Mouse (Mus musculus): ENCODE results near the gene Zfp553. TPM values are rescaled to one million over a fixed set of nuclear protein-coding genes. Genes with fewer than 3 reads are reported as not detected.

Zfp553 gene
- total and polyA plus RNA-seq, 2 experiments from 2014 or later: 33.9 to 41.0 TPM

GRCm38 (mm10) chr7:127276519-127276961 lies 43.7 kb downstream of the Zfp553 start:
- TF ChIP-seq CTCF (IDR thresholded peaks at IDR 0.05; ENCODE audit: low read depth): no peak
- Histone ChIP-seq H3K4me3 (ENCODE audit: low read length) (no peak overlapping the region), H3K9ac (replicated peaks; ENCODE audit: low read length) (no peak overlapping the region), H3K4me1 (ENCODE audit: insufficient read depth, low read length) (peaks cover 11% of the 10 kb centered on the region), H3K27me3 (ENCODE audit: insufficient read depth, low read length) (no peaks in the 10 kb centered on the region), H3K4me2 (ENCODE audit: low read depth, low read length) (no peak overlapping the region), H3K36me3 (ENCODE audit: insufficient read depth, low read length) (no peaks in the 10 kb centered on the region), H3K27ac (no peak overlapping the region), H3K9me3 (ENCODE audit: low read length) (no peaks in the 10 kb centered on the region)
- DNase-seq (ENCODE audit: low spot score): no peak
- WGBS: 68% methylated on average over 5 of the region's 5 CpGs
- ATAC-seq: no peak

- 15% methylated on average over 8 of the region's 8 CpGs for whole genome bisulfite sequencing
- H3K4me3 ChIP-seq (ENCODE audit: low read length): no peak overlapping the region
Observed at GRCm38 (mm10) chr7:127278311-127278710, 45.5 kb downstream of the Zfp553 start.

GRCm38 (mm10) chr7:127280092-127280491 lies 47.2 kb downstream of the Zfp553 start:
- no peak for DNase-seq (ENCODE audit: low spot score)
- WGBS: 71% methylated on average over 3 of the region's 3 CpGs
- no peak overlapping the region for H3K27ac ChIP-seq
- ATAC-seq: no peak
- no peaks in the 10 kb centered on the region for H3K36me3 ChIP-seq (ENCODE audit: insufficient read depth, low read length)
- H3K4me2 ChIP-seq (ENCODE audit: low read depth, low read length): no peak overlapping the region
- H3K27me3 ChIP-seq (ENCODE audit: insufficient read depth, low read length): no peaks in the 10 kb centered on the region
- no peak overlapping the region for H3K9ac ChIP-seq (replicated peaks; ENCODE audit: low read length)
- H3K4me1 ChIP-seq (ENCODE audit: insufficient read depth, low read length): no peaks in the 10 kb centered on the region
- no peaks in the 10 kb centered on the region for H3K9me3 ChIP-seq (ENCODE audit: low read length)
- no peak overlapping the region for H3K4me3 ChIP-seq (ENCODE audit: low read length)
- no peak for TF ChIP-seq CTCF (IDR thresholded peaks at IDR 0.05; ENCODE audit: low read depth)

More at GRCm38 (mm10) chr7:127278311-127278710, 45.5 kb downstream of the Zfp553 start:
- Histone ChIP-seq H3K27me3 (ENCODE audit: insufficient read depth, low read length) (no peaks in the 10 kb centered on the region), H3K4me2 (ENCODE audit: low read depth, low read length) (no peak overlapping the region), H3K9ac (replicated peaks; ENCODE audit: low read length) (no peak overlapping the region), H3K36me3 (ENCODE audit: insufficient read depth, low read length) (no peaks in the 10 kb centered on the region), H3K4me1 (ENCODE audit: insufficient read depth, low read length) (no peaks in the 10 kb centered on the region), H3K27ac (no peak overlapping the region), H3K9me3 (ENCODE audit: low read length) (no peaks in the 10 kb centered on the region)
- peak; percentile 68 for TF ChIP-seq CTCF (IDR thresholded peaks at IDR 0.05; ENCODE audit: low read depth)
- DNase-seq (ENCODE audit: low spot score): peak; percentile 59
- ATAC-seq: peak; percentile 31; the same call in 1 of the 2 replicates

- Histone ChIP-seq H3K4me1 (ENCODE audit: insufficient read depth, low read length) (no peaks in the 10 kb centered on the region), H3K27me3 (ENCODE audit: insufficient read depth, low read length) (no peaks in the 10 kb centered on the region), H3K27ac (no peak overlapping the region), H3K9ac (replicated peaks; ENCODE audit: low read length) (no peak overlapping the region), H3K4me3 (ENCODE audit: low read length) (no peak overlapping the region), H3K4me2 (ENCODE audit: low read depth, low read length) (no peak overlapping the region), H3K9me3 (ENCODE audit: low read length) (no peaks in the 10 kb centered on the region), H3K36me3 (ENCODE audit: insufficient read depth, low read length) (no peaks in the 10 kb centered on the region)
- DNase-seq (ENCODE audit: low spot score) (no peak), ATAC-seq (no peak)
- TF ChIP-seq CTCF (IDR thresholded peaks at IDR 0.05; ENCODE audit: low read depth): no peak
- 74% methylated on average over 4 of the region's 4 CpGs for WGBS
Observed at GRCm38 (mm10) chr7:127281114-127281513, 48.3 kb downstream of the Zfp553 start.

GRCm38 (mm10) chr7:127282190-127282589 lies 49.3 kb downstream of the Zfp553 start:
- no peak for TF ChIP-seq CTCF (IDR thresholded peaks at IDR 0.05; ENCODE audit: low read depth)
- 92% methylated on average over 2 of the region's 2 CpGs for WGBS
- no peaks in the 10 kb centered on the region for H3K4me1 ChIP-seq (ENCODE audit: insufficient read depth, low read length)

GRCm38 (mm10) chr7:127285154-127285553 lies 52.3 kb downstream of the Zfp553 start:
- TF ChIP-seq CTCF (IDR thresholded peaks at IDR 0.05; ENCODE audit: low read depth): no peak
- Histone ChIP-seq H3K36me3 (ENCODE audit: insufficient read depth, low read length) (no peaks in the 10 kb centered on the region), H3K9ac (replicated peaks; ENCODE audit: low read length) (no peak overlapping the region), H3K4me1 (ENCODE audit: insufficient read depth, low read length) (no peaks in the 10 kb centered on the region), H3K27me3 (ENCODE audit: insufficient read depth, low read length) (no peaks in the 10 kb centered on the region), H3K27ac (no peak overlapping the region), H3K9me3 (ENCODE audit: low read length) (no peaks in the 10 kb centered on the region; the same call in 1 of the 2 replicates), H3K4me3 (ENCODE audit: low read length) (no peak overlapping the region), H3K4me2 (ENCODE audit: low read depth, low read length) (no peak overlapping the region)
- 70% methylated on average over 8 of the region's 10 CpGs for WGBS
- ATAC-seq (no peak), DNase-seq (ENCODE audit: low spot score) (no peak)

More at GRCm38 (mm10) chr7:127282190-127282589, 49.3 kb downstream of the Zfp553 start:
- Histone ChIP-seq H3K27me3 (ENCODE audit: insufficient read depth, low read length) (no peaks in the 10 kb centered on the region), H3K9ac (replicated peaks; ENCODE audit: low read length) (no peak overlapping the region), H3K4me3 (ENCODE audit: low read length) (no peak overlapping the region), H3K4me2 (ENCODE audit: low read depth, low read length) (no peak overlapping the region), H3K9me3 (ENCODE audit: low read length) (no peaks in the 10 kb centered on the region), H3K36me3 (ENCODE audit: insufficient read depth, low read length) (no peaks in the 10 kb centered on the region), H3K27ac (no peak overlapping the region)
- no peak for DNase-seq (ENCODE audit: low spot score)
- no peak for ATAC-seq

Other genes with a start within 250 kb of the Zfp553 start
- gene Mvp, start 218.4 kb upstream of the Zfp553 start, total RNA-seq (2014; rRNA removed): 6.5 and 6.9 TPM in 2 replicates
- 5.5 and 5.8 TPM in 2 replicates for gene Mvp, start 218.4 kb upstream of the Zfp553 start, polyA plus RNA-seq (2015; fragmentation: Nextera tagmentation; extraction: Ambion mirVana)
- gene Pagr1b, start 216.6 kb upstream of the Zfp553 start, total RNA-seq (2014; rRNA removed): 1.2 TPM in 1 of 2 replicates, not detected in the other
- gene Pagr1b, start 216.6 kb upstream of the Zfp553 start, polyA plus RNA-seq (2015; fragmentation: Nextera tagmentation; extraction: Ambion mirVana): 0.49 and 1.5 TPM in 2 replicates
- gene Pagr1a, start 215.7 kb upstream of the Zfp553 start, total RNA-seq (2014; rRNA removed): 11.1 and 30.3 TPM in 2 replicates
- gene Pagr1a, start 215.7 kb upstream of the Zfp553 start, polyA plus RNA-seq (2015; fragmentation: Nextera tagmentation; extraction: Ambion mirVana): 31.2 and 48.6 TPM in 2 replicates
- gene Gm42742, start 212.0 kb upstream of the Zfp553 start, total RNA-seq (2014; rRNA removed): 7.1 and 40.2 TPM in 2 replicates
- 47.7 and 60.2 TPM in 2 replicates for gene Gm42742, start 212.0 kb upstream of the Zfp553 start, polyA plus RNA-seq (2015; fragmentation: Nextera tagmentation; extraction: Ambion mirVana)
- 138 and 144 TPM in 2 replicates for gene Prrt2, start 211.8 kb upstream of the Zfp553 start, total RNA-seq (2014; rRNA removed)
- 79.0 and 99.9 TPM in 2 replicates for gene Prrt2, start 211.8 kb upstream of the Zfp553 start, polyA plus RNA-seq (2015; fragmentation: Nextera tagmentation; extraction: Ambion mirVana)
- 222 and 237 TPM in 2 replicates for gene Maz, start 206.0 kb upstream of the Zfp553 start, total RNA-seq (2014; rRNA removed)
- 69.3 and 70.5 TPM in 2 replicates for gene Maz, start 206.0 kb upstream of the Zfp553 start, polyA plus RNA-seq (2015; fragmentation: Nextera tagmentation; extraction: Ambion mirVana)
- 8.1 and 9.1 TPM in 2 replicates for gene Kif22, start 190.6 kb upstream of the Zfp553 start, total RNA-seq (2014; rRNA removed)
- 24.5 and 29.3 TPM in 2 replicates for gene Kif22, start 190.6 kb upstream of the Zfp553 start, polyA plus RNA-seq (2015; fragmentation: Nextera tagmentation; extraction: Ambion mirVana)
- not detected in 2 replicates for gene Zg16, start 145.7 kb upstream of the Zfp553 start, total RNA-seq (2014; rRNA removed)
- gene Zg16, start 145.7 kb upstream of the Zfp553 start, polyA plus RNA-seq (2015; fragmentation: Nextera tagmentation; extraction: Ambion mirVana): not detected in 2 replicates
- gene AI467606, start 141.7 kb upstream of the Zfp553 start, total RNA-seq (2014; rRNA removed): 0.68 and 2.3 TPM in 2 replicates
- gene AI467606, start 141.7 kb upstream of the Zfp553 start, polyA plus RNA-seq (2015; fragmentation: Nextera tagmentation; extraction: Ambion mirVana): 1.0 and 1.1 TPM in 2 replicates
- 1.0 and 2.0 TPM in 2 replicates for gene Qprt, start 110.8 kb upstream of the Zfp553 start, total RNA-seq (2014; rRNA removed)
- gene Qprt, start 110.8 kb upstream of the Zfp553 start, polyA plus RNA-seq (2015; fragmentation: Nextera tagmentation; extraction: Ambion mirVana): 1.7 and 1.8 TPM in 2 replicates
- 0.11 and 0.21 TPM in 2 replicates for gene Spn, start 95.2 kb upstream of the Zfp553 start, total RNA-seq (2014; rRNA removed)
- gene Spn, start 95.2 kb upstream of the Zfp553 start, polyA plus RNA-seq (2015; fragmentation: Nextera tagmentation; extraction: Ambion mirVana): 0.05 and 0.09 TPM in 2 replicates
- gene Cd2bp2, start 37.0 kb upstream of the Zfp553 start, total RNA-seq (2014; rRNA removed): 59.7 and 75.0 TPM in 2 replicates
- 57.0 and 62.3 TPM in 2 replicates for gene Cd2bp2, start 37.0 kb upstream of the Zfp553 start, polyA plus RNA-seq (2015; fragmentation: Nextera tagmentation; extraction: Ambion mirVana)
- 68.6 and 69.4 TPM in 2 replicates for gene Tbc1d10b, start 24.6 kb upstream of the Zfp553 start, total RNA-seq (2014; rRNA removed)
- gene Tbc1d10b, start 24.6 kb upstream of the Zfp553 start, polyA plus RNA-seq (2015; fragmentation: Nextera tagmentation; extraction: Ambion mirVana): 25.4 and 28.1 TPM in 2 replicates
- 15.5 TPM in 1 of 2 replicates, not detected in the other for gene Mylpf, start 24.2 kb upstream of the Zfp553 start, total RNA-seq (2014; rRNA removed)
- gene Mylpf, start 24.2 kb upstream of the Zfp553 start, polyA plus RNA-seq (2015; fragmentation: Nextera tagmentation; extraction: Ambion mirVana): 3.0 and 3.1 TPM in 2 replicates
- 4.6 and 5.0 TPM in 2 replicates for gene Sept1, start 69 bp downstream of the Zfp553 start, total RNA-seq (2014; rRNA removed)
- 3.8 and 5.2 TPM in 2 replicates for gene Sept1, start 69 bp downstream of the Zfp553 start, polyA plus RNA-seq (2015; fragmentation: Nextera tagmentation; extraction: Ambion mirVana)
- gene Zfp771, start 11.2 kb downstream of the Zfp553 start, total RNA-seq (2014; rRNA removed): 101 and 108 TPM in 2 replicates
- 89.0 and 89.2 TPM in 2 replicates for gene Zfp771, start 11.2 kb downstream of the Zfp553 start, polyA plus RNA-seq (2015; fragmentation: Nextera tagmentation; extraction: Ambion mirVana)
- gene Dctpp1, start 27.6 kb downstream of the Zfp553 start, total RNA-seq (2014; rRNA removed): 94.1 and 102 TPM in 2 replicates
- 112 and 119 TPM in 2 replicates for gene Dctpp1, start 27.6 kb downstream of the Zfp553 start, polyA plus RNA-seq (2015; fragmentation: Nextera tagmentation; extraction: Ambion mirVana)
- gene Sephs2, start 41.0 kb downstream of the Zfp553 start, total RNA-seq (2014; rRNA removed): 80.3 and 83.2 TPM in 2 replicates
- gene Sephs2, start 41.0 kb downstream of the Zfp553 start, polyA plus RNA-seq (2015; fragmentation: Nextera tagmentation; extraction: Ambion mirVana): 79.9 and 83.9 TPM in 2 replicates
- 0.11 TPM in 1 of 2 replicates, not detected in the other for gene Itgal, start 63.2 kb downstream of the Zfp553 start, total RNA-seq (2014; rRNA removed)
- gene Itgal, start 63.2 kb downstream of the Zfp553 start, polyA plus RNA-seq (2015; fragmentation: Nextera tagmentation; extraction: Ambion mirVana): 0.10 and 0.26 TPM in 2 replicates
- gene Zfp768, start 112.5 kb downstream of the Zfp553 start, total RNA-seq (2014; rRNA removed): 47.7 and 53.6 TPM in 2 replicates
- 13.4 and 15.7 TPM in 2 replicates for gene Zfp768, start 112.5 kb downstream of the Zfp553 start, polyA plus RNA-seq (2015; fragmentation: Nextera tagmentation; extraction: Ambion mirVana)
- gene Zfp747, start 143.0 kb downstream of the Zfp553 start, total RNA-seq (2014; rRNA removed): 7.9 and 10.0 TPM in 2 replicates
- 4.0 and 4.5 TPM in 2 replicates for gene Zfp747, start 143.0 kb downstream of the Zfp553 start, polyA plus RNA-seq (2015; fragmentation: Nextera tagmentation; extraction: Ambion mirVana)
- gene 9130019O22Rik, start 154.1 kb downstream of the Zfp553 start, total RNA-seq (2014; rRNA removed): 2.7 and 5.5 TPM in 2 replicates
- gene 9130019O22Rik, start 154.1 kb downstream of the Zfp553 start, polyA plus RNA-seq (2015; fragmentation: Nextera tagmentation; extraction: Ambion mirVana): 1.2 and 1.8 TPM in 2 replicates
- gene E430018J23Rik, start 160.6 kb downstream of the Zfp553 start, total RNA-seq (2014; rRNA removed): 13.8 and 15.5 TPM in 2 replicates
- gene E430018J23Rik, start 160.6 kb downstream of the Zfp553 start, polyA plus RNA-seq (2015; fragmentation: Nextera tagmentation; extraction: Ambion mirVana): 1.8 and 2.2 TPM in 2 replicates
- 4.0 and 5.0 TPM in 2 replicates for gene Zfp764, start 173.8 kb downstream of the Zfp553 start, total RNA-seq (2014; rRNA removed)
- 2.7 and 3.0 TPM in 2 replicates for gene Zfp764, start 173.8 kb downstream of the Zfp553 start, polyA plus RNA-seq (2015; fragmentation: Nextera tagmentation; extraction: Ambion mirVana)
- gene Zfp688, start 189.0 kb downstream of the Zfp553 start, total RNA-seq (2014; rRNA removed): 15.0 and 22.1 TPM in 2 replicates
- gene Zfp688, start 189.0 kb downstream of the Zfp553 start, polyA plus RNA-seq (2015; fragmentation: Nextera tagmentation; extraction: Ambion mirVana): 31.7 and 33.2 TPM in 2 replicates
- gene Zfp689, start 216.1 kb downstream of the Zfp553 start, total RNA-seq (2014; rRNA removed): 8.6 and 9.4 TPM in 2 replicates
- gene Zfp689, start 216.1 kb downstream of the Zfp553 start, polyA plus RNA-seq (2015; fragmentation: Nextera tagmentation; extraction: Ambion mirVana): 7.7 and 7.9 TPM in 2 replicates
- gene Prr14, start 226.6 kb downstream of the Zfp553 start, total RNA-seq (2014; rRNA removed): 57.2 and 58.5 TPM in 2 replicates
- gene Prr14, start 226.6 kb downstream of the Zfp553 start, polyA plus RNA-seq (2015; fragmentation: Nextera tagmentation; extraction: Ambion mirVana): 27.0 and 31.4 TPM in 2 replicates
- 36.6 and 40.7 TPM in 2 replicates for gene Fbrs, start 246.1 kb downstream of the Zfp553 start, total RNA-seq (2014; rRNA removed)
- gene Fbrs, start 246.1 kb downstream of the Zfp553 start, polyA plus RNA-seq (2015; fragmentation: Nextera tagmentation; extraction: Ambion mirVana): 10.4 and 12.1 TPM in 2 replicates